Mouse (Mus musculus) liver, adult 2 months (tissue): Measurements from ENCODE around the gene B4galt1. TPM values are rescaled to one million over a fixed set of nuclear protein-coding genes. Genes with fewer than 3 reads are reported as not detected.
"Not testable (repeated sequence)": the region's sequence is repeated elsewhere in the genome, so short reads cannot be mapped to it uniquely, and the experiment has no call there.

Experiments used
- DNase-seq: peaks from one replicate; pipeline ENCODE4 v3.0.0-alpha.2; 2011; ENCODE audit warnings: low read depth, low spot score; ENCODE audit errors: extremely low read depth
- H3K27ac ChIP-seq: fragments of 200-500 bp; replicated peaks from 2 replicates; pipeline ENCODE4 v1.5.1; 2012; ENCODE audit warnings: low read depth, mild to moderate bottlenecking, control low read depth, inconsistent platforms, low read length; ENCODE audit not compliant: insufficient read depth
- H3K27me3 ChIP-seq: fragments of 200-500 bp; 2 replicates; pipeline ENCODE4 v1.6.1; 2012; ENCODE audit warnings: mild to moderate bottlenecking, moderate library complexity, low read length, inconsistent platforms; ENCODE audit not compliant: control insufficient read depth, insufficient read depth
- H3K36me3 ChIP-seq: fragments of 200-500 bp; 2 replicates; pipeline ENCODE4 v1.6.1; 2012; ENCODE audit warnings: low read length, inconsistent platforms; ENCODE audit not compliant: control insufficient read depth, insufficient read depth
- H3K4me1 ChIP-seq: fragments of 200-500 bp; 2 replicates; pipeline ENCODE4 v1.6.1; 2011; ENCODE audit warnings: low read length; ENCODE audit not compliant: control insufficient read depth, insufficient read depth
- H3K4me3 ChIP-seq: fragments of 200-500 bp; 2 replicates; pipeline ENCODE4 v1.5.1; 2011; ENCODE audit warnings: low read depth, mild to moderate bottlenecking, control low read depth, low read length, moderate library complexity; ENCODE audit not compliant: insufficient read depth
- H3K79me2 ChIP-seq: fragments of 200-500 bp; 2 replicates; pipeline ENCODE4 v1.6.1; 2012; ENCODE audit warnings: inconsistent platforms, mild to moderate bottlenecking, low read length, moderate library complexity; ENCODE audit not compliant: control insufficient read depth, insufficient read depth
- H3K9ac ChIP-seq: fragments of 200-500 bp; 2 replicates; pipeline ENCODE4 v1.6.1; 2012; ENCODE audit warnings: low read depth, mild to moderate bottlenecking, control low read depth, inconsistent platforms, low read length
- CTCF ChIP-seq: fragments of 200-500 bp; IDR thresholded peaks from 2 replicates; pipeline ENCODE4 v1.5.1; 2011; ENCODE audit warnings: low read depth, low read length, control low read depth
- POLR2A ChIP-seq: fragments of 200-500 bp; IDR thresholded peaks from 2 replicates; pipeline ENCODE4 v1.6.1; 2011; ENCODE audit warnings: low read length, control low read depth; ENCODE audit not compliant: insufficient read depth; ENCODE audit errors: extremely low read depth
- WGBS: fragments of 180-500 bp; shearing (Covaris S2); methylation state at CpG from one replicate; pipeline ENCODE4 v1.1.7; 2018; 5-methylcytosine and 5-hydroxymethylcytosine counted together
- polyA plus RNA-seq: library from polyadenylated mRNA; depleted of rRNA; stranded (reverse); fragments of >200 nt; gene quantifications from 2 replicates; pipeline ENCODE4 v1.2.3, GENCODE M21; 2012
- total RNA-seq: library from RNA; depleted of rRNA; stranded (reverse); fragments of >200 nt; gene quantifications from 2 replicates; pipeline ENCODE4 v1.2.3, GENCODE M21; 2014

The B4galt1 gene
- total and polyA plus RNA-seq, 2 experiments = 11.0 to 28.1 TPM

- Histone ChIP-seq H3K36me3 (peaks cover 79% of the 10 kb centered on the region), H3K27me3 (no peaks in the 10 kb centered on the region)
- WGBS = 61% methylated on average over 5 of the region's 5 CpGs
These were observed 43.3 kb downstream of the B4galt1 start for GRCm38 (mm10) chr4:40810481-40810880.

GRCm38 (mm10) chr4:40807382-40807781 is 46.4 kb downstream of the B4galt1 start:
- H3K27me3 ChIP-seq = no peaks in the 10 kb centered on the region
- no peaks in the 10 kb centered on the region for H3K4me1 ChIP-seq
- no peaks in the 10 kb centered on the region for H3K79me2 ChIP-seq
- no peak overlapping the region for H3K4me3 ChIP-seq
- TF ChIP-seq CTCF (no peak), POLR2A (no peak)
- no peak overlapping the region for H3K9ac ChIP-seq
- H3K36me3 ChIP-seq = peaks cover 74% of the 10 kb centered on the region
- 91% methylated on average over 4 of the region's 4 CpGs for WGBS
- DNase-seq = no peak
- no peak overlapping the region for H3K27ac ChIP-seq

More at GRCm38 (mm10) chr4:40810481-40810880, 43.3 kb downstream of the B4galt1 start:
- H3K9ac ChIP-seq = no peak overlapping the region
- no peak overlapping the region for H3K27ac ChIP-seq
- peaks cover 5% of the 10 kb centered on the region; the same call in 1 of the 2 replicates for H3K79me2 ChIP-seq
- no peak for DNase-seq
- H3K4me3 ChIP-seq = no peak overlapping the region
- TF ChIP-seq CTCF = no peak
- TF ChIP-seq POLR2A = no peak
- no peaks in the 10 kb centered on the region for H3K4me1 ChIP-seq

- Histone ChIP-seq H3K79me2 (no peaks in the 10 kb centered on the region), H3K27ac (no peak overlapping the region), H3K27me3 (no peaks in the 10 kb centered on the region), H3K9ac (no peak overlapping the region), H3K36me3 (peaks cover 57% of the 10 kb centered on the region), H3K4me3 (no peak overlapping the region), H3K4me1 (no peaks in the 10 kb centered on the region)
- TF ChIP-seq CTCF = no peak
- TF ChIP-seq POLR2A = no peak
- no peak for DNase-seq
- 96% methylated on average over 8 of the region's 8 CpGs for WGBS
These were observed 48.4 kb downstream of the B4galt1 start for GRCm38 (mm10) chr4:40805401-40805800.

- 75% methylated on average over 3 of the region's 3 CpGs for WGBS
- no peak for DNase-seq
- Histone ChIP-seq H3K27me3 (no peaks in the 10 kb centered on the region), H3K4me1 (no peaks in the 10 kb centered on the region), H3K36me3 (peaks cover 35% of the 10 kb centered on the region), H3K4me3 (no peak overlapping the region), H3K9ac (no peak overlapping the region), H3K27ac (no peak overlapping the region), H3K79me2 (no peaks in the 10 kb centered on the region)
- TF ChIP-seq POLR2A (no peak), CTCF (no peak)
These were observed 51.0 kb downstream of the B4galt1 start for GRCm38 (mm10) chr4:40802787-40803186.

GRCm38 (mm10) chr4:40801908-40802307 is 51.9 kb downstream of the B4galt1 start:
- no peak overlapping the region for H3K4me3 ChIP-seq
- 85% methylated on average over 4 of the region's 4 CpGs for WGBS
- peaks cover 26% of the 10 kb centered on the region for H3K36me3 ChIP-seq
- TF ChIP-seq POLR2A (no peak), CTCF (no peak)
- H3K4me1 ChIP-seq = no peaks in the 10 kb centered on the region
- no peak overlapping the region for H3K27ac ChIP-seq
- no peaks in the 10 kb centered on the region for H3K27me3 ChIP-seq
- no peak overlapping the region for H3K9ac ChIP-seq
- no peaks in the 10 kb centered on the region for H3K79me2 ChIP-seq
- DNase-seq = no peak

GRCm38 (mm10) chr4:40800873-40801272 is 52.9 kb downstream of the B4galt1 start:
- no peak for TF ChIP-seq CTCF
- TF ChIP-seq POLR2A = no peak
- no peaks in the 10 kb centered on the region for H3K79me2 ChIP-seq
- H3K9ac ChIP-seq = no peak overlapping the region
- peaks cover 18% of the 10 kb centered on the region for H3K36me3 ChIP-seq
- no peaks in the 10 kb centered on the region for H3K4me1 ChIP-seq
- no peak overlapping the region for H3K4me3 ChIP-seq
- H3K27ac ChIP-seq = no peak overlapping the region
- WGBS = 88% methylated on average over 3 of the region's 3 CpGs
- H3K27me3 ChIP-seq = no peaks in the 10 kb centered on the region
- no peak for DNase-seq

- not testable (repeated sequence) for H3K9ac ChIP-seq, H3K4me1 ChIP-seq, H3K4me3 ChIP-seq, H3K79me2 ChIP-seq, H3K36me3 ChIP-seq, H3K27me3 ChIP-seq
- DNase-seq = peak; percentile 59
- 0 out of 2 replicates have a peak overlapping the region, but pooled peaks have one; percentile 32 for H3K27ac ChIP-seq
- WGBS = 52% methylated on average over 2 of the region's 2 CpGs
These were observed 54.8 kb downstream of the B4galt1 start for GRCm38 (mm10) chr4:40798833-40799555.
